Mouse (Mus musculus) kidney, postnatal 25 days (tissue): ENCODE results near the gene Pard3.

Experiments
- DNase-seq, 2 experiments: peaks; one replicate each; pipeline ENCODE4 v3.0.0; 2021; ENCODE audit warnings: mixed read lengths in 2 of 2

Gene Pard3

DNA sequence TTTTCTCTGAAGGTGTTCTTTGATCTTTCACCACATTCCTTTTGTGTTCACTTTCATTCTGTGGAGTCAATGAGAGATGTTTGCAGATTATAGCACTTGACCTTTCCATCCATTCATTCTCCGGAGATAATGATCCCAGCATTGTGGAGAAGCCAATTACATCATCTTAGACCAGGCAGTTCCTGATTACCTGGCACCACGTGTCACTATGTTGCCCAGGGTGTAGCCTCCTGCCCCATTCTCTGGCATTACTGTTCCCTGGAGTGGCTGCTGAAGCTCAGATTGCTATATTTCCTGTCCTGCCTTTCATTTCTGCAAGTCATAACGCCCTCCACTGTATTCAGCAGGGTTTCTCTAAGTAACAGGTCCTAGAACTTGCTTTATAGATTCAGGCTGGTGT is 304.7 kb downstream of the Pard3 start:
- no peak for DNase-seq

DNA sequence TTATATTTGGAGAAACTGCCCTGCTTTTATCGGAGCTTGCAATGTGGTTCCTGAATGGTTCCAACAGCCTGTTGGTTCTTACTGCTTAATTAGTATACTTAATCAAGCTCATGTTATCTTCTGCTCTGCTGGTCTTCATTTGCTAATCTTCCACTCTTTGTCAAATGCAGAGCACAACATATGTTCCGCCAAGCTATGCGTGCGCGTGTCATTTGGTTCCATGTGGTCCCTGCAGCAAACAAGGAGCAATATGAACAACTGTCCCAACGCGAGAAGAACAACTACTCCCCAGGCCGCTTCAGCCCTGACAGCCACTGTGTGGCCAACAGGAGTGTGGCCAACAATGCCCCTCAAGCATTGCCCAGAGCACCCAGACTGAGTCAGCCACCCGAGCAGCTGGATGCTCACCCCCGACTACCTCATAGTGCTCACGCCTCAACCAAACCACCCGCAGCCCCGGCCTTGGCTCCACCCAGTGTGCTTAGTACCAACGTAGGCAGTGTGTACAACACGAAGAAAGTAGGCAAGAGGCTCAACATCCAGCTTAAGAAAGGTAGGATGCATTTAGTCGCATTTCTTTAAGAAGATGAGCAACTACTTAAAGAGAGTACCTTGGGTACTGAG is 307.7 kb downstream of the Pard3 start:
- no peak for DNase-seq

DNA sequence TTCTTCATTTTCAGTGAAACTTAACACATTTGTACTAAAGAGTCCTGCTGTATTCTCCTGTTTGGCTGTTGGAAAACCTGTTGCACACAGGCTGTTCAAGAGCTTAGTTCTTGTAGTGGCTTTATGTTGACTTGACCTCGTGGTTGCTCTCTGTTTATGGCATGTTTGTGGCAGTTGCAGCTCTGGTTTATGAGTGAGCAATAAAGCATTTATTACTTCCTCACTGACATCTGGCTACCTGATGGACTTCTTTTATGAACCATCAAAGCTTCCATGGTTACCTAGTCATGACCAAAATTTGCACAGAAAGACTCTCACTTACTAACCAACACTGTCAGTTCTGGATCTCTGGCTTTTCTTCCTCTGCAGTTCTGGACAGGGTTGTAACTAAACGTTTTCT is 314.1 kb downstream of the Pard3 start:
- DNase-seq: no peak

DNA sequence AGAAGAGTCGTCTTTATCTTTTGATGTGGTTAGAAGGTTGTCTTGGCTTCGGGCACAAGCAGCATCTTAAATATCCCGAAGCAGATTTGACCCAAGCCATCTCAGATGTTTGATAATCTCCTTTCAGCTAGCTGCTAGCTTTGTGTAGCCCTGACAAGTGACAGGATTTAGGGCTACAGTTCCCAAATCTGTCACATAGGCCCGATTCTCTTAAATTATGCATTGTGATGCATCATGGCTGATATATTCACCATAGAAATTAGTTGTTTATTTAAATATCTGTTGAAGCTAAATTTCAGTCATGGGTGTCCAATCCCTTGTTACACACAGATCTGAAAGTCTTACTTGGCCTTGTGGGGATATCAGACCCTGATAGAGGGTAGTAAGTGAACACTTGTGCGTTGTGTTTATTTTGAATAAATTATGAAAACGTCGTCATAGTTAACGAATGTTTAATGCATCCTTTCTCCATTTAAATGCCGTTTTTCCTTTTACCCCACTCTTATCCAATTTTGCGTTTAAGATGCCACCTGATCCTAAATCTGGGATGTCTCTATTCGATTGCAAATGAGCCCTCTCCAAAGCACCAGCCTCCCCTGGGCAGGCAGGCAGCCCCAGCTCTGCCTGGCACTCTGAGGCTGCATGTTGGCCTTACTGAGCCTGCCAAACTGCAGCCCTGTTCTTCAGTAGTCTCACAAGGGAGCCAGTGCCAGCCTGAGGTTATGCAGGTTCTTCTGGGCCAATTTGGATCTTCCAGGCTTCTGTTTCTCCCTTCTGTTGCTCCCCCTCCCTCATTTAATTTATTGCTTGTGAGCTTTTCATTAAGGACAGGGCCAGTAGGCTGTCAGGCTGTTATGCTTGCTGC is 315.5 kb downstream of the Pard3 start:
- no peak for DNase-seq

DNA sequence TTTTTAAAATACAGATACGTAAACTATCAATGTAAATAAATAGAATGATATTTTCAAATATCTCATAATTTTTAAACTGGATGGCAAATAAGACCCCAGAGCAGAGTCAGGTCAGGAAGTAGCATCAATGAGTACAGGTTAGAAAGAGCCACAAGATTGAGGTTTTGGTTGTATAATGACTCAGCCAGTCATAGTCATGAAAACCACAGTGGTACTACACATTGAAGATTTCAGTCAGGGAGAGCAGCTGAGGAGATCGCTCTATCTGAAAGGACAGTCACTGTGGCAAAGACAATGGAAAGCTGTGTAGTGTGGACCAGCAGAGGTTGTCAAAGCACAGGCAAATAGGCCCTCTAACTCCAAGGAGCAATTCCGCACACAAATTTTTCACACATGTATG is 317.6 kb downstream of the Pard3 start:
- no peak for DNase-seq

DNA sequence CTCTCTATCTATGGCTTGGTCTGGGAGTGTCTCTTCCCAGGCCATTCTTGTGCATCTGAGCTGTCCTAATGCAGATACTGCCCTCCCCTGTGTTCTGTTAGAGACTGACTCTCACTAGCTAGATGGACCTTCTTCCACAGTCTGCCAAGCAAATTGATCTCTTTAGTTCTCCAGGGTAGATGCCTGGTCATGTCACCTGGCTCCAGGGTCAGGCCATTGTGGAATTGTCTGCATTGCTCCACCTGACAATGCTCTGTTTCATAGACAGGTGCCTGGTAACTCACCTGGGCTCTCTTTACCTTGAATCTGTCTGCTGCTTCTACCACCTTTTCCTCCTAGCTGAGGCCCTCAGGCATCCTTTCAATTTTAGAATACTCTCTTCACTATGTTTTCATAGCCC is 329.0 kb downstream of the Pard3 start:
- no peak for DNase-seq

DNA sequence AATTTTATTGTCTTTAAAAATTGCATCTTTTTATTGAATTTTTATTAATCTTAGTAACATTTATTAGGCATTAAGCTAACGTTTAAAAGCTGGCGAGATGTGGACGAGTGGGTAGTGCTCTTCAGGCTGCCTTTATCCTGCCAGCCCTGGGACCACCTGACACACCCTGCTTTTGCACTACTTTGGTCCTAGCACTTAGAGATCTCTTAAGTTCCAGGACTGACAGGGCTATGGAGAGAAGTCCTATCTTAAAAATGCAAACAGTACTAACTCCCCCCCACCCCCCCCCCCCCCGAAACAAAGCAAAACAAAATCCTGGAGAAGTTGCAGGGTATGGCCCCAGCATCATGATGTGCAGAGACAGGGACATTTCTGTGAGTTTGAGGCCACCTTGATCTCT is 331.8 kb downstream of the Pard3 start:
- DNase-seq: no peak

DNA sequence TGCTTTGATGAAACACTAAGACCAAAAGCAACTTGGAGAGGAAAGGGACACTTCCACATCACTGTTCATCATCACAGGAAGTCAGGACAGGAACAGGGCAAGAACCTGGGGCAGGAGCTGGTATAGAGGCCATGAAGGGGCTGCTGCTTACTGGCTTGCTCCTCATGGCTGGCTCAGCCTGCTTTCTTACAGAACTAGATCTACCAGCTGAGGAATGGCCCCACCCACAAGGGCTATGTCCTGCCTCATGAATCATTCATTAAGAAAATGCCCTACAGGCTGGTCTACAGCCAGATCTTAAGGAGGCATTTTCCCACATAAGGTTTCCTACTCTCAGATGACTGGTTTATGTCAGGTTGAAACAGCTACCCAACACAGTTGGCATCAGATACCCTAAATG is 342.1 kb downstream of the Pard3 start:
- peak; percentile 57 to 67 for DNase-seq

DNA sequence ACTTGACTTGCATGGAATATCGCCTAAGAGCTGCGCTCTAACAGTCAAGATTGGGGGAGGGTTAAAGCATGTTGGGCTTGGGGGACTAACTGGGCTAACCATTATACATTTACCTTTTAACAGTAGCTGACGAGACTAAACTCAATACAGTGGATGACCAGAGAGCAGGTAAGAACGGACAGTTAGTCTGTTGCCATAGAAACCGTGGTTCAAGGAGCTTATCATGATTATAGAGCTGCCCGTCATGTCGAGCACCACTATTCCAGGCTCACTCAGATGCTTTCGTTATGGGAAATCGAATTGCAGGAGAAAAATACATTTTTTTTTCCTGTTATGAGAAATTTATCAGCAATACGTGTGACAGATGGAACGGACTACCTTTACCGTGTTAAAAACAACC is 346.9 kb downstream of the Pard3 start:
- no peak for DNase-seq

DNA sequence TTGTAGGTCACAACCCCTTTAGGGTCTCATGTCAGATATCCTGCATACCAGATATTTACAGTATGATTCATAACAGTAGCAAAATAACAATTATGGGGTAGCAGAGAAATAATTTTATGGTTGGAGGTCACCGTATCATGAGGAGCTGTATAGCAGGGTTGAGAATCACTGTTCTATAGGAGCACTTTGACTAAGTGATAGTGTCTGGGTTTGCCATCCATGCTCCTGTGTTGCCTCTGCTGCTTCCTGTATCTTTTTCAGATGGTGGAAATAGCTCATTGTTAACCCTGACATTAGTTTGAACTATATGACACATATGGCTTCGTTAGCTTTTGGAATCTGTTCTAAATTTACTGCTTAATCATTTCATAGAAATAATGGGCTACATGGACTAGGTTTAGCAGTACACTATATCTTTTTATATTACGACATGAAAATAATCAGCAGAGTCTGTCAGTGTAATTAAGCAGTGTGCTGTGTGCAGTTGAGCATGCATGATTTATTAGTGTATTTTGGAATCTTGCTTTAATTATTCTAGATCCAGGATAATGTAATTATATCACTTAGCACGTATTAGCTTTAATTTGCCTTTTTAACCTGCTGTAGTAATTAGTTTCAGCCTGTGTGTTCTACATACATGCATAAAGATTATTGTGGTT is 347.6 kb downstream of the Pard3 start:
- no peak for DNase-seq

DNA sequence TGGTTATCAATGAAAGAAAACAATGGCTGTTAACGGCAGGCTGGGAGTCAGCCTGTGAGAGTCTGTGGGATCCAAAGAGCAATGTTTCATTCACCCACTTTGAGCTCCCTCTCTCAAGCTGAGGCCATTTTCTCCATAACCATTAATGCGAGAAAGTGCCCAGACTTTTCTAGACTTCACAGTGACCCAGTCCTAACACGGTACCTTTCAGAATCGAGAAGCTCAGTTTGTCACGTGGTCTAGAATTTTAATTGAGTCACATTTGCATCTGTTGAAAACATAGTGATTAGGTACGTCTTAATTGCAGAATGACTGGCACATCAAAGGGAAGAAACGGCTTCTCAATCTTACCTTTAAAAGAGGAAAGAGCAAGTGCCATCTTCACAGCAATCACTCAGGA is 359.3 kb downstream of the Pard3 start:
- no peak for DNase-seq

DNA sequence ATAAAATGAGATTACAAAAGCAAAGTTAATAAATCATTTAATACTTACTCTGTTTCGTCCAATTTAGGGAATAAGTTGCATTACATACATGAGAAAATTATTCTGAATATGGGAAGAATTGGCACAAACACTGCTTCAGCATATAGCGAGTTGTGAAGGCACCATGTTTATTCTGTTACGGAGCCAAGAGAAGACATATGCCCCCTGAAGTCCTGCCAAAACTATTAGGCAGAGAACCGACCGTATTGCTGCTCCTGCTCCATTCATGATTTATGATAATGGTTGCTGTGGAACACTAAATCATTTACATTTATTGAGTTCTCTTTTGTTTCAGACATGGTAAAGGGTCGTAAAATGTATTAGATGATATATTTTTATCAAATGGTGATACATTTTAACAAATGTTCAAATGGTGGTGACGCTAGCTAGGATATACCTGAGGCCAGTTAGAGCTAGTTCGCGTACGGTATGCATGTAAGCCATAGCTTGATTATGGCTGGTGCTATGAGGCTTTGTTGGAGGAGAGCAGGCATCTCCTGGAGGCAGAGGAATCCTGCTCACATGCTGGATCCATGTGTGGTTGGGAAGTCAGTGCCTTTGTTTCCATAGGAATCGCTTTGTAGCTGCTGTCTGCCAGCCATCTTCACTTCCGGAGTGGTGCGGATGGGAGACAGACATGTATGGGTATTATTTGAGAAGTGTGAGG is 360.7 kb downstream of the Pard3 start:
- DNase-seq: no peak

DNA sequence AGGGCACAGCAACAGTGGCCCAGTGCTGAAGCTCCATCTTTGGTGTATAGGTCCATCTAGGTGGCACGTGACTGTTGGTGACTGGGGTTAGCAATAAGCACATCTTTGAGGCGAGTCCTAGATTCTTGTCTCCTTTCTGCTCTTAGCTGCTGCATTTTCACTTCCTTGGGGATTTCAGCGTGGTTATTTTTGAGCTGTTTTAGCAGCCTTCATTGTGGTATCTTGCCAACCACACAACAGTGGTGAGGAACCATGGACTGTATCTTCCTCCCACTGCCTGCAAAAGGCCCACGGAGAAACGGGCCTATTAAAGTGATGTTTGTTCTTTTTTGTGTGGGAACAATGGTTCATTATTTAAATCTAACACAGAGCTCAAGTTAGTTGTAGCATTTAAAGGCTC is 363.2 kb downstream of the Pard3 start:
- DNase-seq: no peak

DNA sequence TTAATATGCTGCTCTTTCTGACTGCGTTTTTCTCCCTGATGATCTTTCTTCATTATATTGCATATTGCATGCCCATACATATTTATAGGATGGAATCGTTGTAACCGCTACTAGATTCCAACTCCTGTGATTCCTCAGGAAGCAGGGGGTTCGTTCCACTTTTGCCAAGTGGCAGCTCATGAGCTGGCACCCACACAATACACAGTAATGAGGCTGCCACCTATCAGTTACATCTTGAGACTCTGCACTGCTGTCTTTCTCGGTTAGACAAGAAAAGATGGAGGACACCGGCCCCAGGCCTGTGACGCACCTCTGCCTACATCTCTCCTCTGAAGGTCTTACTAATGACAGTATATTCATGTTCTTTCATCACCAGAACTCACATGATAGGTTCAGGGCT is 364.3 kb downstream of the Pard3 start:
- DNase-seq: no peak

DNA sequence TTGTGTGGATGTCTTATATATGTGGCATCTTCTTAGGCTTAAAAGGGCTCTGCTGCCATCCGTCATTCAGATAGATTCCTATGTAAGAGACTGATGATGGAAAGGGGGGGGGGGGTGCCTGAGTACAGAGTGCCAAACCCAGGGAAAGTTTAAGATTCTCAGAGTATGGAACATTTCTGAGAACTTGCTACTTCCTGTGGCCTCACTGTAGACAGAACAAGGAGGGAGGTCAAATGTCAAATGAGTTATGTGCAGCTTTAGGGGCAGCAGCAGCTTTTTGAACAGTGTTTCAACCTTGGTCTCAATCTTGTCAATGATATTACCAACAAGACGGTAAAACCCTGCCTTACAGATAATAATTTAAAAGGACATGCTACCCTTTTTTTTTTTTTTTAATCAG is 367.5 kb downstream of the Pard3 start:
- no peak for DNase-seq

DNA sequence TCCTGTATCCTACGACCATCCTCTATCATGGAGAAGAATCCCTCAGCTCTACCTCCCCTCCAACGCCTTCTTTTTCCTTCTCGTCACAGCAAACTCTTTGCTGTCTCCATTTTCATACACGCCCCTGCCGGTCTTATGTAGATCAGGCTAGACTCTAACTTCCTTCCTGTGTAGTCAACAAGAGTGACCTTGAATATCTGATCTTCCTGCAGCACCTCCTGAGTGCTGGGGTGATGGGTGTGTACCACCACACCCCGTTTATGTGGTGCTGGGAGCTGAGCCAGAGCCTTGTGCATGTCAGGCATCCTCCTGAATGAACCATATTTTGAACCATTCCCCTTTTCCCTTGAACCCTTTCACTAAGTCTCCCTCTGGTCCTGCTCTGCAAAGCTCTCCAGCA is 372.3 kb downstream of the Pard3 start:
- no peak for DNase-seq

DNA sequence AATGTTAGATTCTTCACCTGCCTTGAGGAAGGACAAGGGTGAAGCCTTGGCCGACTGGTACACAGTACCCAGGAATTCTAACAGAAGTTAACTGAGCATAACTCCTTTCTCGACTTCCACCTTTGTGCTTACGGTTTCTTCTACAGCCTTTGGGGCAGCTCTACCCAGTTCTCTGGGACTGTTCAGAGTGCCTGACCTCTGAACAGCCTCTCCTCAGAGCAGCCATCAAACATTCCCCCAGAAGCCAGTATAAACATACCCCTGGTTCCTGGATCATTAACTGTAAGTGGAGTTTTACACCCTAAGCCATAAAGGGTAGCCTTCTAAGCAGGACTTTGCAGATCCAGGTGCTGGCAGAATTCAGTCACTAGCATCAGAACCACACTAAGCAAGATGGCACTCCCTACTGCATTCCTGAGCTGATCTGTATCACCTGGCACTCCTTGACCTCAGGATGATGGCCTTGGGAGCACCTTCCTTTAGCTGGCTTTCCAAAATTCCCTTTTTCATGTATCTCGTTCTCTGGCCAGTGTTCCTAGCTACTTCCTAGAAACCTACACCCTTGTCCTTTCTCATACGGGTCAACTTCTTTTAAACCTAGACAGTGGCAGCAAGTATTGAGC is 374.0 kb downstream of the Pard3 start:
- DNase-seq: peak in 1 of 2 experiments; percentile 45

DNA sequence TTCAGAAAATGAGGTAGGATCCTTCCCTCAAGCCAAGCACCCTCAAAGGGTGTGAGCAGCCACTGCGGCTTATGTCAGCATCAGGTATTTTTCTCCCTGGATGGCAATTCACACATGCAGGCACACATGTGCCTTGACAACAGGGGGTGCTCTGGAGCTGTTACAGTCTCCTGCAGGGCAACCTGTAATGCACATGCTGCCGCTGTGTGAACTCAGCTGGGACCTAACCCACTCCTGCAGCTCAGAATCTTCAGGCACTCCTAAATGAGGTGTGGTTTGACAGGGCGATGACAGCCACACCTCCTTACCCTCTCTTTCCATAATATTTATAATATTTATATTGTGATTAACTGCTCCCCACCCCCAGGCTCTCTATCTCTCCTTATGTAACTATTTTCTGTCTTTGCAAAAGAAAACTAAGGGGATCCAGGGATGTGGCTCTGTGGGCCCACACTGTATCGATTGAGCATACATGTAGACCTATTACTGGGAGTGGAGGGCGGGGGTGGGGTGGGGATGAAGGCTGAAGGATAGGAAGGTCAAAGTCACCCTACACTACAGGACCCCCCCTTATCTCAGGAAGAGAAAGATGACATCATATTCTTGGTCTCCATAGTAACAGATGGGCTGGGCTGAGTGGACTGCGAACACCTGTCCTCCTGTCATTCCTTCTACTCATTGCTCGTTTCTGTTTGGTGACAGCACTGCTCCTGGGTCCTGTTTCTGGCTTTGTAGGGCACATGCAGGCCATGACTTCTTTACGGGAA is 375.1 kb downstream of the Pard3 start:
- peak; percentile 85 to 86 for DNase-seq

DNA sequence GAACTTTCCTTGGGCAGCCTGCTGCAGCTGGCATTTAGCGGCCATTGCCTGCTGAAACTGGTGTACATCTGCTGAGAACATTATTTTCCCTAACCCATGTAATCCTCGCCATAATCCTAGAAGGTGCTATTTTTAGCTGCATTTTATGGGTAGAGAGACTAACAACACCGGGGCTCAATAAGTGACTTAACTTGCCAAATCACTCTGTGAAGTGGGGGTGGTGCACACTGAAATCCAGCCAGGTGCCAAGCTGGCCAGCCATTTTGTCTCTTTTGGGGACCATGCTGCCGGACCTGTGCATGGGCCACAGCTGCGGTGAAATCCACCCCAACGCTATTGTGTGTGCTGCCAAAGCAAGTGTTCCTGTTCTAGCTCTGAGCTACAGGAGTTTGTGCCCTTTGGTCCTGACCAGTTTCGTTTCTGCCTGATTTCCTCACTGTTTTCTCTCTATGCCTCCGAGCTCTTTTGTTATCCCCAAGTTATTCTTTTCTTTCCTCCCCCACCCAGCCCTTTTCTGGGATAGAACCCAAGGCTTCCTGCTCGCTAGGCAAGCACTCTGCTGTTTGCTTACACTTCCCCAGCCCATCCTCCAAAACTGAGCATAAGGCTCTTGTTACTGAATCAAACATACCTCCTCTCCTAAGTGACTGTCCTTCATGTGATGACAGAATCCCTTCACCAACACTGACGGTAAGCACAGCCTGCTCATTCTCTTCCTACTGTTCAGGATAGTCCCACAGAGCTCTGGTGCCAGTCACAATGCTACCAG is 375.9 kb downstream of the Pard3 start:
- DNase-seq: peak; percentile 47 to 69

DNA sequence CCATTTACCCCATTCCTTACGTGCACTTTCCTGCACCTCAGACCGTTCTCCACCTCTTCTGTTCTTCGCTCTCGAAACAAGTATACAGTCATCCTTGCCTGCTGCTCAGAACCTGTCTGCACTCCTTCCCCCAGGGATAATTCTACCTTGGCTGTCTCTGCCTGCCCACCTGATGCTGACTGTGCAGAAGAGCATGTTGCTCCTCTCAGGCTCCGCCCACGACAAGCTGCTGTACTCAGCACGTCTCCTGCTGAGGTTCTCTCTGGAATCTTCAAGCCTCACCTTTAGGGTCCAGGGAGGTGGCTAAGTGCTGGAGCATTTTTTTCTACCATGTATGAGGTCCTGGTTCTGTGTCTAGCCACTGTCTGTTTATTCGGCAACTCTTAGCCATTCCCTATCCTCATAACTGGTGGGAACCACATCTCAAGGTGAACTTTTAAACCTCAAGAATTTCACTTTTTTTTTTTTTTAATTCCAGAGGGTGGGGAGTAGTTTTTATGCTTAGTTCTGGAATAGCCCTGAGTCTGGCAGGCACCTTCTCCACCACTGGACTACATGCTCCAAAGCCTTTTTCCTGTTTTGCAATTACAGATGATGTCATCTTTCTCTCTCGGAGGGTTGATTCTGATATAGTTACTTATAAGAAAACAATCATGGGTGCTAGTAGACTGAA is 376.6 kb downstream of the Pard3 start:
- peak; percentile 80 to 91 for DNase-seq
